Mouse (Mus musculus) olfactory bulb, adult 2 months (tissue): ENCODE results near the gene Fez1. TPM values are rescaled to one million over a fixed set of nuclear protein-coding genes. Genes with fewer than 3 reads are reported as not detected.

ENCODE experiments used
- H3K27ac ChIP-seq: fragments of 200-500 bp; 2 replicates; pipeline ENCODE4 v1.5.1; 2012; ENCODE audit warnings: low read depth, low read length; ENCODE audit not compliant: insufficient read depth
- H3K4me1 ChIP-seq: fragments of 200-500 bp; 2 replicates; pipeline ENCODE4 v1.6.1; 2012; ENCODE audit warnings: low read length; ENCODE audit not compliant: control insufficient read depth, insufficient read depth
- H3K4me3 ChIP-seq: fragments of 200-500 bp; 2 replicates; pipeline ENCODE4 v1.5.1; 2012; ENCODE audit warnings: mild to moderate bottlenecking, low read depth, low read length, moderate library complexity; ENCODE audit not compliant: insufficient read depth
- CTCF ChIP-seq: fragments of 200-500 bp; IDR thresholded peaks from 2 replicates; pipeline ENCODE4 v1.5.1; 2012; ENCODE audit warnings: low read depth, mild to moderate bottlenecking, low read length, moderate library complexity; ENCODE audit not compliant: insufficient read depth
- POLR2A ChIP-seq: fragments of 200-500 bp; IDR thresholded peaks from 2 replicates; pipeline ENCODE4 v1.6.1; 2012; ENCODE audit warnings: mild to moderate bottlenecking, low read depth, low read length, moderate library complexity; ENCODE audit not compliant: insufficient read depth
- WGBS: fragments of 180-500 bp; shearing (Covaris S2); methylation state at CpG from one replicate; pipeline ENCODE4 v1.1.7; 2018; 5-methylcytosine and 5-hydroxymethylcytosine counted together
- polyA plus RNA-seq: library from polyadenylated mRNA; stranded (reverse); fragments of >200 nt; gene quantifications from 2 replicates; pipeline ENCODE4 v1.2.4, GENCODE M21; 2012; ENCODE audit warnings: low replicate concordance; ENCODE audit not compliant: missing spikeins, insufficient read depth, insufficient read length

The Fez1 gene
- polyA plus RNA-seq: not detected in 2 replicates

- Histone ChIP-seq H3K27ac (peak within 1 kb of the TSS; percentile 88), H3K4me1 (peaks cover 5% of the 10 kb centered on the region; the same call in 1 of the 2 replicates), H3K4me3 (peak within 1 kb of the TSS; percentile 6)
- 2% methylated on average over 8 of the region's 8 CpGs for WGBS
- no peak for TF ChIP-seq POLR2A
- no peak for TF ChIP-seq CTCF
Observed at GRCm38 (mm10) chr9:36821644-36822000, at the start of gene Fez1. Fez1 (plus strand) TSS chr9:36821864.

- Histone ChIP-seq H3K27ac (no peak overlapping the region), H3K4me3 (no peak overlapping the region), H3K4me1 (no peaks in the 10 kb centered on the region)
- 87% methylated on average over 2 of the region's 2 CpGs for WGBS
- no peak for TF ChIP-seq CTCF
- TF ChIP-seq POLR2A: no peak
Observed at GRCm38 (mm10) chr9:36783921-36784320, 37.7 kb upstream of the Fez1 start.

DNA sequence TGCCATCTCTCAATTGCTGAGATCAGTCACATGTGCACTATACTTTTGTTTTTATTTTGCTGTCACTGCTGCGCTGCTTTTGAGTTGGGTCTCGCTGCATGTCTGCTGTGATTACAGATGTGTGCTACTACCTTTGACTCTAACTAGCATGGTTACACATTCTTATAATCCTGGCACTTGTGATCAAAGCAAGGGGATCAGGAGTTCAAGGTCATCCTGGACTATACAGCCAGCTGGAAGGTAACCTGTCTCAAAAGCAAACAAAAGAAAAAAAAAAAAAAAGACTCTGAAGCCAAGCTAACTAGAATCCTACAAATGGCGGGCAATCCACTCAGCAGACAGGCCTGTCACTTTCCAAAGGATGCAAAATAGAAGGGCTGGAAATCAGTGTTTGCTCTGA is 29.5 kb upstream of the Fez1 start:
- TF ChIP-seq POLR2A (no peak), CTCF (no peak)
- Histone ChIP-seq H3K27ac (no peak overlapping the region), H3K4me1 (no peaks in the 10 kb centered on the region), H3K4me3 (no peak overlapping the region)
- WGBS: 92% methylated on average over 3 of the region's 3 CpGs

- Histone ChIP-seq H3K27ac (no peak overlapping the region), H3K4me1 (no peaks in the 10 kb centered on the region), H3K4me3 (no peak overlapping the region)
- 74% methylated on average over 2 of the region's 2 CpGs for WGBS
- no peak for TF ChIP-seq CTCF
- no peak for TF ChIP-seq POLR2A
Observed at GRCm38 (mm10) chr9:36794487-36794886, 27.2 kb upstream of the Fez1 start.

GRCm38 (mm10) chr9:36795556-36795955 is 26.1 kb upstream of the Fez1 start:
- Histone ChIP-seq H3K4me1 (no peaks in the 10 kb centered on the region), H3K27ac (no peak overlapping the region), H3K4me3 (no peak overlapping the region)
- TF ChIP-seq CTCF (no peak), POLR2A (no peak)
- WGBS: 81% methylated on average over 1 of the region's 1 CpGs

- H3K27ac ChIP-seq: no peak overlapping the region; the same call in 1 of the 2 replicates
- H3K4me3 ChIP-seq: no peak overlapping the region
- H3K4me1 ChIP-seq: no peaks in the 10 kb centered on the region
- 4% methylated on average over 5 of the region's 5 CpGs for WGBS
- TF ChIP-seq POLR2A (no peak), CTCF (no peak)
Observed at GRCm38 (mm10) chr9:36796224-36796623, 25.4 kb upstream of the Fez1 start.

GRCm38 (mm10) chr9:36796781-36797555 is 24.7 kb upstream of the Fez1 start, which contains the start of gene Ei24:
Ei24 (minus strand) TSS chr9:36797393.
- H3K4me3 ChIP-seq: peak within 1 kb of the TSS; percentile 94
- WGBS: under 1% methylated on average over 66 of the region's 66 CpGs
- TF ChIP-seq POLR2A (peak; percentile 89), CTCF (no peak)
- H3K27ac ChIP-seq: peak within 1 kb of the TSS; percentile 16; the same call in 1 of the 2 replicates
- H3K4me1 ChIP-seq: no peaks in the 10 kb centered on the region

DNA sequence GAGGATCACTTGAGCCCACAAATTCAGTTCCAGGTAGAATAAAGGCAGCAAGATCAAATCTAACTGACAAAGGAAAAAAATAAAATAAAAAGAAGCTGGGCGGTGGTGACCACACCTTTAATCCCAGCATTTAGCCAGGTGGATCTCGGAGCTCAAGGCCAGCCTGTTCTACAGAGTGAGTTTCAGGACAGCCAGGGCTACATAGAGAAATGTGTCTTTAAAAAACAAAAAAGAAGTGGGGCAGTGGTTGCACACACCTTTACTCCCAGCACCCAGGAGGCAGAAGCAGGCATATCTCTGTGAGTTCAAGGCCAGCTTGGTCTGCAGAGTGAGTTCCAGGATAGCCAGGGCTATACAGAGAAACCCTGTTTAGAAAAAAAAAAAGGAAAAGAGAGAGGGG is 19.7 kb upstream of the Fez1 start:
- H3K4me1 ChIP-seq: no peaks in the 10 kb centered on the region
- WGBS: 87% methylated on average over 2 of the region's 2 CpGs
- no peak overlapping the region for H3K27ac ChIP-seq
- no peak overlapping the region for H3K4me3 ChIP-seq
- TF ChIP-seq POLR2A: no peak
- TF ChIP-seq CTCF: no peak

GRCm38 (mm10) chr9:36802951-36803350 is 18.7 kb upstream of the Fez1 start:
- H3K4me1 ChIP-seq: no peaks in the 10 kb centered on the region
- TF ChIP-seq POLR2A (no peak), CTCF (no peak)
- WGBS: 76% methylated on average over 3 of the region's 3 CpGs
- H3K4me3 ChIP-seq: no peak overlapping the region
- no peak overlapping the region for H3K27ac ChIP-seq
